Mouse (Mus musculus): ENCODE results near the gene Rasgrf2. TPM values are rescaled to one million over a fixed set of nuclear protein-coding genes. Genes with fewer than 3 reads are reported as not detected.

The Rasgrf2 gene
- polyA plus RNA-seq, 1 experiment from 2014 or later: 8.8 TPM

GRCm38 (mm10) chr13:91981414-91981813, 150.0 kb downstream of the Rasgrf2 start:
- Histone ChIP-seq H3K27me3 (replicated peaks) (no peaks in the 10 kb centered on the region), H3K4me1 (peaks cover 9% of the 10 kb centered on the region), H3K9me3 (no peaks in the 10 kb centered on the region), H3K36me3 (replicated peaks) (no peaks in the 10 kb centered on the region), H3K4me3 (no peak overlapping the region), H3K9ac (no peak overlapping the region), H3K4me2 (no peak overlapping the region), H3K27ac (no peak overlapping the region)
- no peak for ATAC-seq (replicated peaks)
- WGBS: 100% methylated on average over 1 of the region's 1 CpGs

GRCm38 (mm10) chr13:91976971-91977370, 154.5 kb downstream of the Rasgrf2 start:
- H3K9me3 ChIP-seq: no peaks in the 10 kb centered on the region
- no peak overlapping the region for H3K4me2 ChIP-seq
- no peak overlapping the region for H3K4me3 ChIP-seq
- H3K36me3 ChIP-seq (replicated peaks): no peaks in the 10 kb centered on the region
- 86% methylated on average over 1 of the region's 1 CpGs for WGBS
- ATAC-seq (replicated peaks): no peak
- no peak overlapping the region for H3K27ac ChIP-seq
- H3K4me1 ChIP-seq: no peaks in the 10 kb centered on the region
- no peaks in the 10 kb centered on the region for H3K27me3 ChIP-seq (replicated peaks)
- H3K9ac ChIP-seq: no peak overlapping the region

- WGBS: 73% methylated on average over 2 of the region's 2 CpGs
- Histone ChIP-seq H3K27me3 (replicated peaks) (no peaks in the 10 kb centered on the region), H3K4me3 (no peak overlapping the region), H3K9ac (no peak overlapping the region), H3K4me2 (no peak overlapping the region), H3K9me3 (no peaks in the 10 kb centered on the region), H3K4me1 (no peaks in the 10 kb centered on the region), H3K27ac (no peak overlapping the region), H3K36me3 (replicated peaks) (no peaks in the 10 kb centered on the region)
- ATAC-seq (replicated peaks): no peak
Observed at GRCm38 (mm10) chr13:91976541-91976940, 154.9 kb downstream of the Rasgrf2 start.

- H3K4me2 ChIP-seq: no peak overlapping the region
- H3K9ac ChIP-seq: no peak overlapping the region
- ATAC-seq (replicated peaks): no peak
- no peaks in the 10 kb centered on the region for H3K9me3 ChIP-seq
- WGBS: 96% methylated on average over 1 of the region's 1 CpGs
- H3K4me1 ChIP-seq: no peaks in the 10 kb centered on the region
- H3K27ac ChIP-seq: no peak overlapping the region
- no peak overlapping the region for H3K4me3 ChIP-seq
- no peaks in the 10 kb centered on the region for H3K27me3 ChIP-seq (replicated peaks)
- H3K36me3 ChIP-seq (replicated peaks): no peaks in the 10 kb centered on the region
Observed at GRCm38 (mm10) chr13:91974154-91974553, 157.3 kb downstream of the Rasgrf2 start.

GRCm38 (mm10) chr13:91971246-91971645, 160.2 kb downstream of the Rasgrf2 start:
- Histone ChIP-seq H3K27me3 (replicated peaks) (no peaks in the 10 kb centered on the region), H3K9me3 (no peaks in the 10 kb centered on the region), H3K27ac (no peak overlapping the region), H3K9ac (no peak overlapping the region), H3K4me2 (no peak overlapping the region), H3K4me3 (no peak overlapping the region), H3K4me1 (no peaks in the 10 kb centered on the region), H3K36me3 (replicated peaks) (no peaks in the 10 kb centered on the region)
- WGBS: 88% methylated on average over 3 of the region's 3 CpGs
- ATAC-seq (replicated peaks): no peak

- Histone ChIP-seq H3K4me3 (no peak overlapping the region), H3K27me3 (replicated peaks) (no peaks in the 10 kb centered on the region), H3K9ac (no peak overlapping the region), H3K36me3 (replicated peaks) (no peaks in the 10 kb centered on the region), H3K4me2 (no peak overlapping the region), H3K27ac (no peak overlapping the region), H3K4me1 (no peaks in the 10 kb centered on the region), H3K9me3 (no peaks in the 10 kb centered on the region)
- no peak for ATAC-seq (replicated peaks)
Observed at GRCm38 (mm10) chr13:91956474-91956873, 175.0 kb downstream of the Rasgrf2 start.

- Histone ChIP-seq H3K9me3 (no peaks in the 10 kb centered on the region), H3K27ac (no peak overlapping the region), H3K9ac (no peak overlapping the region), H3K27me3 (replicated peaks) (no peaks in the 10 kb centered on the region), H3K36me3 (replicated peaks) (no peaks in the 10 kb centered on the region), H3K4me1 (no peaks in the 10 kb centered on the region), H3K4me2 (no peak overlapping the region), H3K4me3 (no peak overlapping the region)
- 92% methylated on average over 2 of the region's 2 CpGs for WGBS
- no peak for ATAC-seq (replicated peaks)
Observed at GRCm38 (mm10) chr13:91955646-91956045, 175.8 kb downstream of the Rasgrf2 start.

GRCm38 (mm10) chr13:91955175-91955574, 176.3 kb downstream of the Rasgrf2 start:
- no peak overlapping the region for H3K9ac ChIP-seq

GRCm38 (mm10) chr13:91940113-91940512, 191.3 kb downstream of the Rasgrf2 start:
- Histone ChIP-seq H3K36me3 (replicated peaks) (no peaks in the 10 kb centered on the region), H3K27ac (no peak overlapping the region), H3K4me3 (no peak overlapping the region), H3K27me3 (replicated peaks) (no peaks in the 10 kb centered on the region), H3K9ac (no peak overlapping the region), H3K4me1 (no peaks in the 10 kb centered on the region), H3K4me2 (no peak overlapping the region), H3K9me3 (no peaks in the 10 kb centered on the region)
- ATAC-seq (replicated peaks): peak; percentile 92
- WGBS: 76% methylated on average over 9 of the region's 9 CpGs

More at GRCm38 (mm10) chr13:91955175-91955574, 176.3 kb downstream of the Rasgrf2 start:
- Histone ChIP-seq H3K27me3 (replicated peaks) (no peaks in the 10 kb centered on the region), H3K27ac (no peak overlapping the region), H3K36me3 (replicated peaks) (no peaks in the 10 kb centered on the region), H3K4me1 (no peaks in the 10 kb centered on the region), H3K4me3 (no peak overlapping the region), H3K9me3 (no peaks in the 10 kb centered on the region), H3K4me2 (no peak overlapping the region)
- WGBS: 73% methylated on average over 1 of the region's 1 CpGs
- ATAC-seq (replicated peaks): no peak

GRCm38 (mm10) chr13:91938826-91939225, 192.6 kb downstream of the Rasgrf2 start:
- H3K4me2 ChIP-seq: no peak overlapping the region
- no peak overlapping the region for H3K4me3 ChIP-seq
- ATAC-seq (replicated peaks): no peak; the same call in 1 of the 2 replicates
- WGBS: 47% methylated on average over 1 of the region's 1 CpGs
- H3K9me3 ChIP-seq: no peaks in the 10 kb centered on the region
- H3K9ac ChIP-seq: no peak overlapping the region
- H3K27me3 ChIP-seq (replicated peaks): no peaks in the 10 kb centered on the region
- H3K36me3 ChIP-seq (replicated peaks): no peaks in the 10 kb centered on the region
- no peak overlapping the region for H3K27ac ChIP-seq
- H3K4me1 ChIP-seq: no peaks in the 10 kb centered on the region

GRCm38 (mm10) chr13:91937232-91937631, 194.2 kb downstream of the Rasgrf2 start:
- no peaks in the 10 kb centered on the region for H3K4me1 ChIP-seq
- no peak overlapping the region for H3K4me2 ChIP-seq
- H3K27me3 ChIP-seq (replicated peaks): no peaks in the 10 kb centered on the region
- 82% methylated on average over 2 of the region's 2 CpGs for WGBS
- H3K4me3 ChIP-seq: no peak overlapping the region
- H3K9me3 ChIP-seq: no peaks in the 10 kb centered on the region
- H3K36me3 ChIP-seq (replicated peaks): no peaks in the 10 kb centered on the region
- no peak for ATAC-seq (replicated peaks)
- H3K27ac ChIP-seq: no peak overlapping the region
- no peak overlapping the region for H3K9ac ChIP-seq

- ATAC-seq (replicated peaks): no peak
- Histone ChIP-seq H3K36me3 (replicated peaks) (no peaks in the 10 kb centered on the region), H3K9ac (no peak overlapping the region), H3K27ac (no peak overlapping the region), H3K4me2 (no peak overlapping the region), H3K4me3 (no peak overlapping the region), H3K4me1 (no peaks in the 10 kb centered on the region), H3K27me3 (replicated peaks) (no peaks in the 10 kb centered on the region), H3K9me3 (no peaks in the 10 kb centered on the region)
- WGBS: 98% methylated on average over 1 of the region's 1 CpGs
Observed at GRCm38 (mm10) chr13:91932122-91932521, 199.3 kb downstream of the Rasgrf2 start.

GRCm38 (mm10) chr13:91929943-91930726, 201.3 kb downstream of the Rasgrf2 start:
- Histone ChIP-seq H3K4me1 (no peaks in the 10 kb centered on the region), H3K27ac (no peak overlapping the region)

More at GRCm38 (mm10) chr13:91929943-91930726, 201.3 kb downstream of the Rasgrf2 start:
- Histone ChIP-seq H3K36me3 (replicated peaks) (no peaks in the 10 kb centered on the region), H3K4me3 (no peak overlapping the region), H3K9me3 (no peaks in the 10 kb centered on the region), H3K27me3 (replicated peaks) (no peaks in the 10 kb centered on the region), H3K9ac (no peak overlapping the region), H3K4me2 (no peak overlapping the region)
- WGBS: 84% methylated on average over 7 of the region's 7 CpGs
- ATAC-seq (replicated peaks): no peak

Data from midbrain, embryonic 15.5 days (tissue).